Mouse (Mus musculus) neural tube, embryonic 13.5 days (tissue): Measurements from ENCODE around the gene Poc1a. TPM values are rescaled to one million over a fixed set of nuclear protein-coding genes. Genes with fewer than 3 reads are reported as not detected.

ENCODE experiments used
- ATAC-seq: fragments of 200-750 bp; cut with Nextera tagmentation; 2 replicates; pipeline ENCODE4 v1.8.0; 2017; ENCODE audit warnings: low read depth, mild to moderate bottlenecking, moderate TSS enrichment, moderate library complexity
- H3K27ac ChIP-seq: fragments of 300-500 bp; sonication (generic); replicated peaks from 2 replicates; pipeline ENCODE4 v1.5.1; 2015; ENCODE audit warnings: moderate library complexity, mild to moderate bottlenecking, inconsistent platforms
- H3K27me3 ChIP-seq: fragments of 300-500 bp; sonication (generic); 2 replicates; pipeline ENCODE4 v1.6.1; 2015; ENCODE audit warnings: mild to moderate bottlenecking, inconsistent platforms
- H3K36me3 ChIP-seq: fragments of 300-500 bp; sonication (generic); 2 replicates; pipeline ENCODE4 v1.6.1; 2015; ENCODE audit warnings: mild to moderate bottlenecking, inconsistent platforms
- H3K4me1 ChIP-seq: fragments of 300-500 bp; sonication (generic); replicated peaks from 2 replicates; pipeline ENCODE4 v1.6.1; 2015; ENCODE audit warnings: inconsistent platforms
- H3K4me2 ChIP-seq: fragments of 300-500 bp; sonication (generic); 2 replicates; pipeline ENCODE4 v1.6.1; 2015; ENCODE audit warnings: inconsistent platforms, mild to moderate bottlenecking, moderate library complexity
- H3K4me3 ChIP-seq: fragments of 300-500 bp; sonication (generic); 2 replicates; pipeline ENCODE4 v1.5.1; 2015; ENCODE audit warnings: mild to moderate bottlenecking, inconsistent platforms
- H3K9ac ChIP-seq: fragments of 300-500 bp; sonication (generic); 2 replicates; pipeline ENCODE4 v1.6.1; 2015; ENCODE audit warnings: moderate library complexity, mild to moderate bottlenecking, inconsistent platforms
- H3K9me3 ChIP-seq: fragments of 300-500 bp; sonication (generic); 2 replicates; pipeline ENCODE4 v1.6.1; 2016; ENCODE audit warnings: inconsistent platforms
- WGBS: fragments of 180-500 bp; shearing (Covaris S2); methylation state at CpG from one replicate; pipeline ENCODE4 v1.1.7; 2015; 5-methylcytosine and 5-hydroxymethylcytosine counted together
- polyA plus RNA-seq: library from polyadenylated mRNA; unstranded; fragments of >200 nt; fragmentation: Nextera tagmentation; extraction: Ambion mirVana; gene quantifications from 2 replicates; pipeline ENCODE4 v1.2.1, GENCODE M21; 2015

The Poc1a gene
- polyA plus RNA-seq, 1 experiment from 2014 or later: 8.0 TPM

DNA sequence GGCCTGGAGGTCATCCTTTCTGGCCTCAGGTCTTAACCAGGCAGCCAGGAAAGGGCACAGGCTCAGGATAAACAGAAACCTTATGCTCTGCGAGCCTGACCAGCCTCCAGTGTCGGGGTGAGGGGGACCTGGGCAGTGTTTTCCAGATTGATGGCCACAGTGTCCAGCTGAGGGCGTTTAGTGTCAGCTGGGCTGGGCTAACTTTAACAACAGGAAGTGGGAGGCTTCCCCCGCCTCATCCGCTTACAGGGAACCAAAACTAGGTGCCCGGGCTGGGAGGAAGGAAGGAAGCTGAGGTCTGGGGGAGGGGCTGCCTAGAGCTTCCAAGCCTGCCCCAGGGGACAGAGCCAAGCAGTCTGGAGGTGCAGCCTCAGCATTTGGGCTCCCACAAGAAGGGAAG is 90.9 kb downstream of the Poc1a start:
- Histone ChIP-seq H3K27me3 (no peaks in the 10 kb centered on the region), H3K9me3 (no peaks in the 10 kb centered on the region), H3K4me3 (peak overlapping the region; percentile 5), H3K4me1 (peaks cover 50% of the 10 kb centered on the region), H3K9ac (peak overlapping the region; percentile 90), H3K36me3 (peaks cover 45% of the 10 kb centered on the region), H3K27ac (no peak overlapping the region), H3K4me2 (peak overlapping the region; percentile 96)
- ATAC-seq: no peak
- 18% methylated on average over 6 of the region's 6 CpGs for WGBS

DNA sequence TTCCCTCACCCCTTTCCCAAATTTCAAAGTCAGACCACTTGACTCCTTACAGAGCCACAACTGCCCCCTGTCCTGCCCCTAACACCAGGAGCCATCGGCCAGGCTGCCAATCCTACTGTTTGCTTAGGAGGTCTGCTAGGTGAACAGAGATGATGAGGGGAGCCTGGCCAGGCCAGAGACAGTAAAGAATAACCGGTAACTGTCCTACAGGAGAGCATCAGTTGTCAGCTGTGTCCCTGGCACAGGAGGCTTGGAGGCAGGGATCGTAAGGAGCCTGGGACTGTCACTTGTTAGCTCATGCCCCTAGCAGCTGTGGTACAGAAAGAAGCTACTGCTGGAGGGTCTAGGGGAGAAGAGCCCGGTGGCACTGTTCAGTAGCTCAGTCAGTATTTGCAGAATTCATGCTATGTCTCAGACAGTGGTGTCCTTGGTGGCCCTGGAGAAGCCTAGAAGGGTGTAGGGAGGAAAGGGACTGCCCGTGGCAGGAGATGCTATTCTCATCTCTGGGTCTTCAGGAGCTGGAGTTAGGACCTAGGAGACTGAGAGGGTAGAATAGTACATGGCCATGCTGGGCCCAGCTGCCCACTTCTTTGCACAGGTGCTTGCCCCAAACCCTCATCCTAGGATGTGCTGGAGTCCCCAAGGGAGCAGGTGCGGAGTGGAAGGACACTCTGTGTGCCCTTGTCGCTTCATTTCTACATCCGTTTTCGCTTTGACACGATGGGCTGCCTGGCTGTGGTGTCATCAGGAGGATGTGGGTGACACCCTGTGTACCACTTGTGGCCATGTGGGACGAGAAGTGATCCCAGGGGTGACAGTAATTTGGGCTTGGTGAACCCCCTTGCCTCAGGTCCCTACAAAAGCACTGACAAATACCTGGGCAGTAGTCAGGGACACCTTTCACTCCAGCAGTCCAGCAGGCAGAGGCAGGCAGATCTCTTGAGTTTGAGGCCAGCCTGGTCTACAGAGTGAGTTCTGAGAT is 91.9 kb downstream of the Poc1a start:
- Histone ChIP-seq H3K4me1 (peaks cover 49% of the 10 kb centered on the region), H3K9me3 (no peaks in the 10 kb centered on the region), H3K27ac (no peak overlapping the region), H3K27me3 (no peaks in the 10 kb centered on the region), H3K36me3 (peaks cover 54% of the 10 kb centered on the region), H3K9ac (peak overlapping the region; percentile 90; the same call in 1 of the 2 replicates), H3K4me2 (peak overlapping the region; percentile 96), H3K4me3 (no peak overlapping the region)
- ATAC-seq: no peak
- WGBS: 92% methylated on average over 11 of the region's 11 CpGs

DNA sequence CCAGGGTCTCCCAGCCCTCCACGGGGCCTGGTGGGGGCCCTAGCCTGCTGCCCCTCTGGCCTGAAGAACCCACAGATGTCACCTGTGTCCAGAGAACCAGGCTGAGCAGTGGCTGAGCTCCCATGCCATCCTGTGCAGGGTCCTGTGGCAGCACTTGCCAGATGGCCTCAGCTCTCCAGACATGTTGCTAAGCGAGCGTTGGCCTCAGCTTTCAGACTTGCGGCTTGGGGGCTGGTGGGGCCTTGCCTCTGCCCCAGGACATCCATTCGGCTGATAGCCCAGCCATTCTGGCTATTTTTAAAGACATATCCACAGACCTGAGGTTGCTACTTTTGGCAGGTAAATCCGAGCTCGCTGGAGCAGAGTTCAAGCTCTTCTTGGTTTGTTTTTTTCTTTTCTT is 93.1 kb downstream of the Poc1a start:
- 89% methylated on average over 7 of the region's 7 CpGs for WGBS
- Histone ChIP-seq H3K4me3 (no peak overlapping the region), H3K9ac (no peak overlapping the region), H3K36me3 (peaks cover 61% of the 10 kb centered on the region), H3K27me3 (no peaks in the 10 kb centered on the region), H3K9me3 (no peaks in the 10 kb centered on the region), H3K4me2 (no peak overlapping the region), H3K4me1 (peaks cover 49% of the 10 kb centered on the region), H3K27ac (no peak overlapping the region)
- ATAC-seq: no peak

DNA sequence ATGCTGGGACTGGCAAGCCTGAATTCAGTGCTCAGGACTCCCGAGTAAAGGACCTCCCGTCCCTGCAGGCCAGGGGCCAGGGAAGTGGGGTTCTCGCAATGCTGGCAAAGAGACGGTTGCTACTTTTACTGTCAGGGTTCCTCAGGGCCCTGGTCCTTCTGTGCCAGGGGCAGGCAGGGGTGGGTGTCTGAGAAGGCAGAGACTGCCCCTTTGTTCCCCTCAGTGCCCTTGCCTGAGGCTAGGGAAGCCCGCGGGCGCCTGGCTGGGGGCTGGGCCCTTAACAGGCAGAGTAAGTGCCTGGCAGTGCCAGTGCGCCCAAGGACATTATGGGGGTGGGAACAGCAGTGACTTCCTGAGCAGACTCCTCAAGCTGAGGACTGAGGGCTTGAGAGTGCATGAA is 96.4 kb downstream of the Poc1a start:
- H3K36me3 ChIP-seq: peaks cover 47% of the 10 kb centered on the region
- H3K4me2 ChIP-seq: no peak overlapping the region
- H3K9me3 ChIP-seq: no peaks in the 10 kb centered on the region
- 83% methylated on average over 8 of the region's 8 CpGs for WGBS
- no peak overlapping the region for H3K27ac ChIP-seq
- H3K4me3 ChIP-seq: no peak overlapping the region
- H3K4me1 ChIP-seq: peaks cover 23% of the 10 kb centered on the region
- ATAC-seq: no peak
- no peak overlapping the region for H3K9ac ChIP-seq
- H3K27me3 ChIP-seq: no peaks in the 10 kb centered on the region

DNA sequence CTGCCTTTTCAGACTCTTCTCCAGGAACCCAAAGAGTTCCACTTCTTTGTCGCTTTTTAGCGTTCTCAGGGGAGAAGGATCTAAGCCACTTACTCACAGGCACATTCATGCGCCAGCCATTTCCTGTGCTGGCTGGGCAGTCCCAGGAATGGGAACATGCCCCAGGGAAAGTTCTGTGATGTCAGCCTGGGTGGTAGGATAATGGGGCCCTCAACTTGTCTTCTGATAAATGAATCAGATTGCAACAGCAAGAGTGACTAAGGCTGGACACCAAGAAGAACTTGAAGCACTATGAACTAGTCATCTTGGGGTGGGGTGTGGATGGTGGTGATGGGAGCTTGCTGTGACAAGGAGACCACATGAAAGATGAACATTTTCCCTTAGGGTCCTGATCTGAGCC is 97.2 kb downstream of the Poc1a start:
- Histone ChIP-seq H3K27me3 (no peaks in the 10 kb centered on the region), H3K9me3 (no peaks in the 10 kb centered on the region), H3K9ac (no peak overlapping the region), H3K36me3 (peaks cover 39% of the 10 kb centered on the region), H3K4me2 (no peak overlapping the region), H3K27ac (no peak overlapping the region), H3K4me1 (peaks cover 18% of the 10 kb centered on the region), H3K4me3 (no peak overlapping the region)
- no peak for ATAC-seq
- 85% methylated on average over 3 of the region's 3 CpGs for WGBS

DNA sequence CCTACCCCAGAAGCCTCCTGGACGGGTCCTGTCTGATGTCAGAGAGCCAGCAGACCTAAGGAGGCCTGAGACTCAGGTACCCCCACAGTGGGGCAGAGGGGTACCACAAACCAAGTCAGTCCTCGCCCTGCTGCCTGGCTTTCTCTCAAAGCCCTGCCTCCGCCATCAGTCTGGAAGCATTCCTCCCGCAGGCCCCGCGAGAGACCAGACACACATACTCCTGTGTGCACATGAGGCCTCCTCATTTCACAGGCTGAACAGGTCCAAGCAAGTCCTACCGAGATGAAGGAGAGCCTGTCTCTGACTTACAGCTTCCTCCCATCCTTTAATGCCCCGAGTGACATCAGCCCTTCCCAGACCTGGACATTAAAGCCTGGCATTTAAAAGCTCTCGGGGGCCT is 97.9 kb downstream of the Poc1a start:
- Histone ChIP-seq H3K9ac (no peak overlapping the region), H3K4me2 (no peak overlapping the region), H3K27me3 (no peaks in the 10 kb centered on the region), H3K27ac (no peak overlapping the region), H3K9me3 (no peaks in the 10 kb centered on the region), H3K4me3 (no peak overlapping the region), H3K36me3 (peaks cover 32% of the 10 kb centered on the region), H3K4me1 (peaks cover 24% of the 10 kb centered on the region)
- 73% methylated on average over 9 of the region's 9 CpGs for WGBS
- ATAC-seq: no peak

DNA sequence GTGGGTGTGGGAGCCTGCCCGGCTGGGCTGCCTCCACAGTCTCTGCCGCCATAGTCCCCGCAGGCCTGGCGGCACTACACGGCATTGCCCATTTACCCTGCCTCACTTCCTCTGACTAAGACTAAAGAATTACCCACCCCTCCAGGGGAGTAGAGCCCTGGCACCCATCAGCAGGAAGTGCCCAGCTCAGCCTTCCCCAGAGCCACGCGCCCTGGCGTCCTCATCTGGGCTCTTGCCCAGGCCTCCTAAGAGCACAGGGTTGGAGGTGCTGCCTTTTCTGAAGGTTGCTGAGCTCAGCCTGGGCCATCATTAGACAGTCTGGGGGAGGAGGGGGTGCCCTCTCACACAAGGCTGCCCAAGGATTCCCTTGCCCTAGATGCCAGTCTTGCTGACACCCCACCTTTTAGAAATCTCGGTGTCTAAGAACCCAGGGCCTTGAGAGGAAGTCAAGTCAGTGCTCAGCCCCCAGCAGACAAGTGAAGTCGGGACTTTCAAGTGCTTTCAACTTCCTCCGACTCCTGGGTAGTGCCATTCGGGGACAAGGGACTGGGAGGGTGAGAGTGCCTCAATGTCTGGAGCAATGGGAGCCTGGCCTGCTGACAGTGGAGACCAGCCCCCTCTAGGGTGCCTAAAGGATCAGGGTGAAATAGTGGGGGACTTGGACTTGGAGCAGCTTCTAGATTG is 105.5 kb downstream of the Poc1a start:
- no peak for ATAC-seq
- no peak overlapping the region for H3K9ac ChIP-seq
- peaks cover 34% of the 10 kb centered on the region for H3K4me1 ChIP-seq
- no peak overlapping the region for H3K4me2 ChIP-seq
- no peaks in the 10 kb centered on the region for H3K9me3 ChIP-seq
- H3K4me3 ChIP-seq: no peak overlapping the region
- H3K27me3 ChIP-seq: no peaks in the 10 kb centered on the region
- no peak overlapping the region for H3K27ac ChIP-seq
- no peaks in the 10 kb centered on the region for H3K36me3 ChIP-seq
- 87% methylated on average over 12 of the region's 12 CpGs for WGBS

DNA sequence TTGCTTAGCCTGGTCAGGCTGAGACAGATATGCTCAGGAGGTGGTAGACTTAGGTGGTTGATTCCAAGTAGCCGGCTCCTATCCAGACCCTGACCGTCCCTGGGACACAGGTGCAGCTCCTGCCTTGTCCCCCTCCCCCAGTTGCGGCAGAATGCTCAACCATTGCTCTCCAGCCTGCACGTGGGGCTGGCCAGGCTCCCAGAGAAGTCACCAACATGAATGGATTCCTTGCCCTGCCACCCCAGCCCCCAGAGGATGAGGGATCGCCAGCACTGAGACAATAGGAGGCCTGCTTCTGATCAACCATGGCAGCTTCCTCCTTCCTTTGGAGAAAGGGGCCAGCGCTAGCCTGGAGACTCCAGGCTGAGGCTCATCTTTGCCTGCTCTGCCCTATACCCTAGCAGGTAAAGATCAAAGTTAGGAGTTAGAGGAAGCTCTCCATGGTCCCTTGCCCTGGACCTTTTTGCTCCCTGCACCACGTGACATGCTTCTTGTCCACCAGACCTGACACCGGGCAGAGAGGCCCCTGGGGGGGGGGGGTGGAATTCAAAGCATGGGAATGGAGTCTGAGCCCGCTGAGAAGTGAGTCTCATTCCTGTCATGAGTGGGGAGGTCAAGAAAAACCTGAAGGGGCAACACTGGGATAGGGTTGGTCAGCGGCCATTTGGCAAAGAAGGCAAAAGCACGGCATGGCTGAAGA is 112.1 kb downstream of the Poc1a start:
- no peaks in the 10 kb centered on the region for H3K9me3 ChIP-seq
- H3K4me3 ChIP-seq: no peak overlapping the region
- H3K36me3 ChIP-seq: no peaks in the 10 kb centered on the region
- H3K27me3 ChIP-seq: no peaks in the 10 kb centered on the region
- H3K27ac ChIP-seq: no peak overlapping the region
- H3K4me1 ChIP-seq: peaks cover 38% of the 10 kb centered on the region
- no peak for ATAC-seq
- WGBS: 83% methylated on average over 11 of the region's 11 CpGs
- H3K4me2 ChIP-seq: no peak overlapping the region
- no peak overlapping the region for H3K9ac ChIP-seq

DNA sequence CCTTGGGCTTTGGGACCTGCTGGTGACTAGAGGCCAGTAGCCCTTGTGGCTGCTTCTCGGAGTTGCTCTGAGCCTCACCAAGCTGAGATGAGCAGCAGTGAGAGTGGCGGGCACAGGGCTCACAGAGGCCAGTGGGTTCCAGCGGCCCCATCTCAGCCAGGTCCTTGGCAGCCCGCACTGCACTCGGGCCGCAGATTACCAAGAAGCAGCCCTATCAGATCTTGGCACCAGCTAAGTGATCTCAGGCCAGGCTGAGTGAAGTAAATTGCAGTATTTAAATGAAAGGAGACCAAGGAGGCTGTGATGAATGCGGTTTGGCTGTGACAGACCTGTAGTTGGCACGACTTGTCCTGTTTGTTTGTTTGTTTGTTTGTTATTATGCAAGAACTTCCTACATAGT is 112.7 kb downstream of the Poc1a start:
- Histone ChIP-seq H3K36me3 (no peaks in the 10 kb centered on the region), H3K27me3 (no peaks in the 10 kb centered on the region), H3K9ac (no peak overlapping the region), H3K4me1 (peaks cover 38% of the 10 kb centered on the region), H3K27ac (no peak overlapping the region), H3K9me3 (no peaks in the 10 kb centered on the region), H3K4me3 (no peak overlapping the region), H3K4me2 (no peak overlapping the region)
- WGBS: 91% methylated on average over 8 of the region's 8 CpGs
- no peak for ATAC-seq

DNA sequence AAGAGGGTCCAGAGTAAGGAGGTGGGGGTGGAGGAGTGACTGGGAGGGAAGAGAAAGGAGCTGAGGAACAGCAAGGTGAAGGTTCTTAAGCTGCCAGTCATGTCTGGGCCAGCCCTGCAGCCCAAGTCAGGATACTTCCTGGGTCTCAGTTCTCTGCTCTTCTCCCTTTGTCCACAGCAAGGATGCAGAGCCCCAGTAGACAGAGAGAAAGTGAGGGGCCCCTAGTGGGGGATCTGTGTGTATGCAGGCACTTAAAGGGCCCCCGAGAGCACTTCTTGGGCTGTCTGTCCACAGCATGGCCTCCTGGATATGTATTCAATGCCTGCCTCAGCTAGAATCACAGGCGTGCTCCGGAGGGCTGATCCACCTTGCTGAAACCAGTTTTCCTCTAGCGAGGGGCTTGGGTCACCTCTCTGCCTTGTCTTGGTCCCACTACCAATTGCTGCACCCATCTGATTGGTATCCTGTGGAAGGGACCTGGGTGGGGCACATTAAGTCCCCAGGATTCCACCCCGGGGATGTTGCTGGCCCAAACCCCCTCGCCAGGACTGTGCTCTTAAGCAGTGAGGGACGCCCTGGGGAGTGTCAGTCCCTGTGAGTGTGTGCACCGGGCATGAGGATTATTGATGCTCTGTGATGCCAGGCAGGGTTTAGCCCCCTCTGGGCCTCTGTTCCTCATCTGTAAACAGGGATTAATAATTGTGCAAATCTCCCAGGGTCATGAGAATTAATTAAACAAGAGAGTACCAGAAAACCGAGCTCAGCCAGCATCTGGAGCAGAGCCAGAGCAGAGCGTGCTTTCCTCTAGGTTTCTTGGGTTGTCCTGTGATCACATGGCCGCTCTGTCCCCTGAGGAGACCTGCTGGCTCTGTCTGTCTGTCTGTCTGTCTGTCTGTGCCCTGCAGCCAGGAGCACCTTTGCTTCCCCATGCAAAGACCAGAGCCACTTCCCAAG is 114.1 kb downstream of the Poc1a start:
- no peak overlapping the region for H3K4me2 ChIP-seq
- H3K4me3 ChIP-seq: no peak overlapping the region
- no peaks in the 10 kb centered on the region for H3K27me3 ChIP-seq
- H3K9ac ChIP-seq: no peak overlapping the region
- peaks cover 38% of the 10 kb centered on the region for H3K4me1 ChIP-seq
- 44% methylated on average over 11 of the region's 11 CpGs for WGBS
- ATAC-seq: peak; percentile 45; the same call in 1 of the 2 replicates
- no peak overlapping the region for H3K27ac ChIP-seq
- no peaks in the 10 kb centered on the region for H3K36me3 ChIP-seq
- H3K9me3 ChIP-seq: no peaks in the 10 kb centered on the region

DNA sequence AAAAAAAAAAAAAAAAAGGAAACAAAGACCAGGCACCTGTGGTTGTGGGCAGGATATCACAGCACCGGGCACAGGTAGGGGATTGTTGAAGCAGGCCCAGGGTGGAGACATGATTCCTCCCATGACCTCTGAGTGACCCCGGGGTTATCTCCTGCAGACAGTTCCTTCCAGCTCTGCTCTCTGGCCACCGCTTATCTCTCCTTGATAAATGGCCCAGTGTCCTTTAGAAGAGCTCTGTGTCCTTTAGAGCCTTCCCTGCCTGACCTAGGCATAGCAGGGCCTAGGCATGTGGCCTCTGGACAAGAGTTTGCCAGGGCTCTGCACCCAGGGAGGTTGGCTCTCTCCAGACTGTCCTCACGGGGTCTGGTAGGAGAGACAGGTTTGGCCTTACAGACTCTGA is 116.9 kb downstream of the Poc1a start:
- no peak overlapping the region for H3K27ac ChIP-seq
- 77% methylated on average over 4 of the region's 4 CpGs for WGBS
- peaks cover 24% of the 10 kb centered on the region for H3K4me1 ChIP-seq
- H3K9me3 ChIP-seq: no peaks in the 10 kb centered on the region
- no peak for ATAC-seq
- H3K27me3 ChIP-seq: no peaks in the 10 kb centered on the region
- H3K36me3 ChIP-seq: no peaks in the 10 kb centered on the region
- no peak overlapping the region for H3K9ac ChIP-seq
- H3K4me2 ChIP-seq: no peak overlapping the region
- no peak overlapping the region for H3K4me3 ChIP-seq
